Mouse (Mus musculus) lung, adult 2 months (tissue): Measurements from ENCODE around the gene Rdm1.

ENCODE experiments used
- CTCF ChIP-seq: fragments of 200-500 bp; IDR thresholded peaks from 2 replicates; pipeline ENCODE4 v1.5.1; 2011; ENCODE audit warnings: mild to moderate bottlenecking, low read length, control low read depth; ENCODE audit not compliant: insufficient read depth
- POLR2A ChIP-seq: fragments of 200-500 bp; IDR thresholded peaks from 2 replicates; pipeline ENCODE4 v1.6.1; 2011; ENCODE audit warnings: low read depth, mild to moderate bottlenecking, control low read depth, low read length, borderline replicate concordance; ENCODE audit errors: extremely low read depth

- TF ChIP-seq CTCF, result no peak
- TF ChIP-seq POLR2A, result no peak
These were observed 30.5 kb downstream of the Rdm1 start for GRCm38 (mm10) chr11:101657528-101657885.
